Mouse (Mus musculus) regulatory T cell (primary cell): ENCODE results near the gene Susd6.

Experiments used
- in situ Hi-C: fragments of 300-600 bp; cut with MboI, MseI; formaldehyde crosslinking; loops from one replicate; pipeline ENCODE4 v1.15.1; 2025; ENCODE audit warnings: high pct_unique_total_duplicates

Susd6 gene

DNA sequence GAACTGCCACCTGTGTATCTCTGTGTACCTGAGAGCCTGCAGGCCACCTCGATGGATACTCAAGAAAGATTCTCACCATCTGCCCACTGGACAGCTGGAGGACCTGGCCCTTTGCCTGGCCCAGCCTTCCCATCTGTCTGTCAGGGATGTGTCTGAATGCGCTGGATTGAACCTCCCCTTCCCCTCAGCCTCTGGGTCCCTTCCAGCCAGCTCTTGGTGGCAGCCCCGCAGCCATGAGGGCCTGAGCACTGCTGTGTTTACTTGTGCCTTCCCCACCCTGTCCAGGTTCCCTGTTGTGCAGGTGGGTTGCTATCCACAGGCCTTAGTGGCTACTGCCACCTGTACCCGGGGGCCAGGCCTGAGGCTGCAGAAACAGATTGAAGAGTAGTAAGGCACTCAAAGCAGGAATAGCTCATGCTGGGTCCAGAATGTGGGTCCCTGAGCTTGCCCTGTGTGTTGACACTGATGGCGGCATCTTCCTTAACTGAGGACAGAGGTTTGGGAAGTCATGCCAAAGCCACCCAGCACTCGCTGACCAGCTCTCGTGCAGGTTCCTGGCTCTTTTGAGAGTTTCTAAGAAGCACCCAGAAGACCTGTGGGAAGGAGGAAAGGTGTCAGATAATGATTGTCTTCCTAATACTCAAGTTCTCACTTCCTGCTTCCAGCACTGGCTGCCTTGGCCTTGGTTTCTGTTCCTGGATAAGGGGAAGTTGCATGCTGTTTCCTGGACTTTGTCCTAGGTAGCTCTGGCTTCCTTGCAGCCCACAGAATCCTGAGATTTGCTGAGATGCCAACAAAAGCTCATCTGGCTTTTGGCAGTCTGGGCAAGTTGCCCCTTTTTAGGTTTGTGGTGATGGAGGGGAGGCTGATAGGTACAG lies 87.1 kb downstream of the Susd6 start:
- in situ Hi-C loops = no loop called here

DNA sequence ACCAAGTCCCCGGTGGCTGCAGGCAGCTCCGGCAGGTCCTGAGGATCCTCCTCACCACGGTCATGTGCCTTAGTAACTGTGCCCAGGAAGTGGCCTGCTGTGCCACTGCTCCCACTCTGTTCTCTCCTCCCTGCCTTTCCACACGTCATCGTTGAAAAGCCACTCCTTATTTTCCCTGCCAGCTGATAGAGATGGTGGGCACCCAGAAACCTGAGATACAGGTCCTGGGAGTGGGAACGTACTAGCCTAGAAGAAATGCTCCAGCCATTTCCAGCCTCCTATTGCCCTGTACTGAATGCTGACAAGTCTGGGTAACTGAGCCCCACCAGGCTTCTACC lies 87.8 kb downstream of the Susd6 start:
- in situ Hi-C loops = no loop called here

DNA sequence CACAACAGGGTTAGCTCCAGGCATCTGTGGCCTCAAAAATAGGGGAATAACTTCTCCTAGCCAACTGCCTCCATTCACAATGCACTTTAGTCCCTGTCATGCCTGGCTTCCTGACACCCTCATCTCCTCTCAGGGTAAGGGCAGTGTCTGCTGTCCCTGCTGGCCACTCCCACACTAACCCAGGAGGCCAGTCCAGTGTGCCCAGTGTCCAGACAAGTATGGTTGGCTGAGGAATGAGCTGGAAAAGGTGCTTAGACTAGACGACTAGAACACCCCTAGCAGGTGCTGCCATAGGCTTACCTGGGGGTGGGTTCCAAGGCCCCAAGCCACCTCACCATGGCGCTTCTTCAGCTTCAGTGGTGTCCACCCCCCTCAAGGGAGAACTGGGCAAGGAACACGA lies 88.3 kb downstream of the Susd6 start:
- in situ Hi-C loops = no loop called here

DNA sequence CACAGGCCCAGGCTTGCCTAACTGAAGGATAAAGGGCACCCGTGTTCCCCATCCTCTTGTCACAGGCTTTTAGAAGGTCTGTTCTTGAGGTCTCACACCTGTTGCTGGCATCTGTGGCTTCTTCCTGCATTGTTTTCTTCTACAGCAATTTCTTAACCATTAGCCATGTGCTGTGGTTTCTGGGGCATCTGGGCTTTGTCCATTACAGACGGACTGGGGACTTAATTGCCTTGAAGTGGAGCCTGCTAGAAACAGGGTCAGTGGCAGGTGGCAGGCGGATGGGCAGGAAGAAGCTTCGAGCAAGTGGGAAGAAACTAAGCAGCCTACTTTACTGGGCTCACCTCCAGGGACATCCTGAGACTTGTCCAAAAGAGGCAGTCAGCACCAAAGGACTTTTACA lies 89.0 kb downstream of the Susd6 start:
- in situ Hi-C loops = no loop called here

DNA sequence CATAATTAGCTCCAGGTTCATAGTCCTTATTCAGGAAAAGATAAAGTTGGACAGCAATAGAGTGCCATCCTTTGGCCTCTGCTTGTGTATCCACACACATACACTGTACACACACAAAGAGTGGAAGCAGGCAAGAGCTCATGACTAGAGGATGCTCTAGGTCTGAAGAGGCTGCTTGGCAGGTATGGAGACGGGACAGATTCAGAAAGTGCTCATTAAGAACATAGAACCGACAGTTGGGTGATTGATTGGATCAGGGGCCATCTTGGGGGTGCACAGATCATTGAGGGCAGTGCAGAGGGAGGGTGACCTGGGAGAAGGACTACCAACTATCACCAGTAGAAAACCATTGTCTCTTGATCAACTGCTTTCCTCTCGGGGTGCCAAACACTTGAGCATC lies 90.8 kb downstream of the Susd6 start:
- in situ Hi-C loops = no loop called here

DNA sequence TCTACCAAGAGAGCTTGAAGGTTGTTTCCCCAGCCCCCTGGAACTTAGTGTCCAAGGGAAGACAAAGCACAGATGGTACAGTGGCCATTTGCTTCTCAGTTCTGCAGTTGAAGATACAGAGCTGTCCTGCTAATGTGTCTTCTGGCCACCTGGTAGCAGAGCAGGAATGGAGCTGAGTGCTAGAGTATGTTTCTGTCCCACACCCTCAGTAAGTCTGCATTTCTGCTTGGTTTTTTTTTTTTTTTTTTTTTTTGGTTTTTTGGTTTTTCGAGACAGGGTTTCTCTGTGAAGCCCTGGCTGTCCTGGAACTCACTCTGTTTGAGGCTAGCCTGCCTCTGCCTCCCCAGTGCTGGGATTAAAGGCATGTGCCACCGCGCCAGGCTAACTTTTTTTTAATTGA lies 93.0 kb downstream of the Susd6 start:
- in situ Hi-C loops = no loop called here

DNA sequence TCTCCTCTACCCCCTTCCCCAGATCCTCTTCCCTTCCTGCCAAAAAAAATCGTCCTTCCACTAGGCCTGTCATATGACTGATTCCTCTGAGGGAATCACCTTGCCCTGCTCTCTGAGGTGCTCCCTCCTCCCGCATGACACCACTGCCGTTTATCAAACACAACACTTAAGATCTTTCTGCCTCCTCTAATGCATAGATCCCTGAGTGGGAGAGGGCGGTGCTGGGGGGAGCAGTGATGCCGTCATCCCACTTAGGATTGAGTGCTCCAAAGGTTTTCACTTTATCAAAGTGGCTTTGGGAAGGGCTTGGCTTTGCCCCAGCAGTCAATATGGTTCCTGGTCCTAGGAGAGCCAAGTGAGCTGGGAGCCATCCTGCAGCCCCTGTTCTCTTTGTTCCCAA lies 93.6 kb downstream of the Susd6 start:
- in situ Hi-C loops = no loop called here

DNA sequence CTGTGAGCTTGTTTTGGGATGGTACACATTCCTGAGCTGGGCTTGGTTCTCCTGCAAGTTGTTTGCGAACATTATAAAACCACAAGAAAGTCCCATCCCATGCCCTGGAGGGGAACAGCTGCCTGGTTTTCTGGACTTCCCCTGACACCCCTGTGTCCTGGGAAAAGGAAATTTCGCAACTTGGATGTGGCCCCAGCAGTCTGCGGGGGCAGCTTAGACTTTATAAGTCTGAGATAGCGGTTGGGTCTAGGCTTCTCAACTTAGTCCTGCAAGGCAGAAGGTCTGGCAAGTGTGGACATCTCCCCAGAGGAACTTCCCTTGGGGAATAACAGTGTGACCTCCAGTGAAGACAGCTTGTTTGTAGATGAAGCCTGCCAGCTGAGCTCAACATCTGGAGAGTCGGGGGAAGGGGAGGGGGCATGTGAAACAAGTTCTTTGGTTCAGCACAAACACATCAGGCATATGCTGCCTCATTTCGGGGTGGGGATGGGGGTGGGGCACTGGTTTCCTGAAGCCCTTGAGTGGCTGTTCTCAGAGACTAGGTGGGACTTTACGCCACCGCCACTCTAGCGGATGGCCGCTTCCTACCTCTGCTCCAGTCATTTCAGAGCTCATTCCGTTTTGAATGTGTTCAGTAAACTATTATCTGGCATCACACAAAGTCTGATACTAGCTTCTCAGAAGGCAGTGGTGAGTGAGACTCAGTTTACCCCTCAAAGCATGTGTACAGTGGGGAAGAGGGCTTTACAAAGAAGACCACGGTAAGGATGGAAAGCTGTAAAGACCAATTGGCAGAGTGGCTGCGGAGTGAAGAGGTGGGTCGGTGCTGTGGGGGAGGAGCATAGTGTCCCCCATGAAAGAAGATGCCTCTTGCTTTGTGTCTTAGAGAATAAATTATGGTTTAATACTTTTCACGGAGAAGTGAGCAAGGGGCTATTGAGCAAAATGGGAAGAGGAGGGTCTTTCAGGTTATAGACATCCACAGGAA lies 95.3 kb downstream of the Susd6 start:
- in situ Hi-C loops = no loop called here

DNA sequence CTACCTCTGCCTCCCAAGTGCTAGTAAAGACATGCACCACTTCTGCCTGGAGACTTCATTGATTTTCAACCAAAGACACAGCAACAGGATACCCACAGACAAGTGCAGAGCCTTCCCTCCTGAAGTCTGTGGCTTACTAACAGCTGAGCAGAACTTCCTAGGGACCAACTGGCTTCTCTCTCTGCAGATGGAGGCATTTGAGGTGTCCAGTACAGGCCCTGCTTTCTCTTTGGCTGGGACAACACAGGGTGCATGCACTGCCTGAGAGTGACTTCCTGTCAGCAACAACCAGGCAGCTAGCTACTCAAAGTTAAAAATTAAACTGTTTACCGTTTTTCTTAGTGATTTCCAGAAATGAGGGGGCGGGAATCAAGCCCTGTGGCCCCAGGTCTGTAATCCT lies 96.7 kb downstream of the Susd6 start:
- in situ Hi-C loops = no loop called here

DNA sequence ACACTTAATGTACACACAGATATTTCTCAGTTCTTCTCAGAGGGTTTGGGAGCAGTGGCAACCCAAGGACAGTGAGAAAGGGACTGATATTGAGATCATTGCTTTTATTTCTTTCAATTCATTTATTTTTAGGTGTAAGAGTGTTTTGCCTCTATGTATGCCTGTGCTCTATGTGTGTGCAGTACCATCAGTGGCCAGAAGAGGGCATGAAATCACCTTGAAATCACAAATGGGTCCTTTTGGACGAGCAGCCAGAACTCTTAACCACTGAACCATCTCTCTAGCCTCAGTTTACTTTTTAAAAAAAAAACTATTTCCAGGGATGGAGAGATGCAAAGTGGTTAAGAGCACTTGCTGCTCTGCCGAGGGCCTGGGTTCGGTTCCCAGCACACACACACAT lies 99.0 kb downstream of the Susd6 start:
- in situ Hi-C loops = no loop called here

DNA sequence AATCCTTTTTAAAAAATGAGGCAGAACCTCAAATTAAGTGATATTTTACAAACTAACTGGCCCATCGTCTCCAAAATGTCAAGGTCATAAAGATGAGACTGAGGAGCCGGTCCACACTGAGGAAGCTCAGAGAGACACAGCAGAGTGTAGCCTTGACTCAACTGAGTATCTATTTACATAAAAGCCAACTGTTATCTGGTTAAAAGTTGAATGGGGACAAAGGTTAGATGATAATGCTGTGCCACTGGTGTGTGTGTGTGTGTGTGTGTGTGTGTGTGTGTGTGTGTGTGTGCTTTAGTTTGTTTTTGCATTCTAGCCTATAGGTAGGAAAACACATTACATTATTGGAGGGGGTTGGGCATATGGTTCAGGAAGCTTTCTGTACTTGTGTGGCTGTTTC lies 100.8 kb downstream of the Susd6 start:
- in situ Hi-C loops = no loop called here

DNA sequence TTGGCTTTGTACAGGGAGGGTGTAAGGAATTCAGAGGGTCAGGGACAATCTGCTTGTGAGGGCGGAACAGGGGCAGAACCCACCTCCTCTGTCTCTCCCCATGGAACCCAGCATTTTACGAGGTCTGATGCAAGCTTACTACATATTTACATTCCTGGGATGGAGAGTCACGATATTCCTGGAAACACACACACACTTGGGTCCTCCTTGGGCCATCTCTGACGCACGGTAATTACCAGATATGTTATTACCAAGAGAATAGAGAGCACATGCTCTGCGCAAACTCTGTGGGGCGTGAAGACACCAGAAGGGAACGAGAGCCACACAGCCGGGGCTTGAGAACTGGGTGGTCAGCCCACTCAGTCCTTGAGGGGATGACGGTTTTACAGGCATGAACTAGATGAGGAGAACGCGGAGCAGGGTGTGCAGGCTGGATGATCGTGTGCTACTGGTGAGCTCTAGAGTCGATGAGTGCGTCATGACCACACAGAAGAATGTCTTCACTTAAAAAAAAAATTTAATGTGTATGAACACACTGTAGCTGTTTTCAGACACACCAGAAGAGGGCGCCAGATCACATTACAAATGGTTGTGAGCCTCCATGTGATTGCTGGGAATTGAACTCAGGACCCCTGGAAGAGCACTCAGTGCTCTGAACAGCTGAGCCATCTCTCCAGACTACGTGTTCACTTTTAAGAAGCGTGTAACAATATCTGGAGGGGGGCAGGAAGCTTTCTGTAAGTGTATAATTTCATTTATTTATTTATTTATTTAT lies 103.6 kb downstream of the Susd6 start:
- in situ Hi-C loops = no loop called here

DNA sequence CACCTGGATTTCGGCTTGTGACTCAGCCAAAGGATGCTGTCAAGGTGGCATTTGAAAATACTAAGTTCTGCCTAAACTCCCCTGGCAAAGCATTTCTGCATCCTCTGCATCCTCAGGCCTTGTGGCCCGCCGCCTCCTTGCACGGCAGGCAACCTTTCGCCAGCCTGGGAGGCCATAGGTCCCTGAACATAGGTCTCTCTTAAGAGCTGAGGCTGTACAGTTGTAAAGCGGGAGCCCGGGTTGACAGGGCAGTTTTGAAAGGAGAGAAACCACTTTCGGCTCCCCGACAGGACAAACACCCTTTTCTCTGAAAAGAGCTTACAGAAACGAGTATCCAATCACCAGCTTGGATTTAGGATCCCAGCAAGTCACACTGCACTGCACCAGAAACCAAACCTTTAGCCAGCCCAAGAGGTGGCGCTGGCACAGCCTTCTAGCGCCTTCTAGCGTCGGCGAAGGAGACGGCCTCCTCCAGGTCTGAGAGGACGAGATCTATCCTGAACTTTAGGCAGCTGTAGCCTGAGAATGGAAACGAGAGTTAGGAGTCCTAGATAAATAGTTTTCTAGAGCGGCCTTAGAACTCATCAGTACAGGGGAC lies 104.8 kb downstream of the Susd6 start:
- in situ Hi-C loops = no loop called here

DNA sequence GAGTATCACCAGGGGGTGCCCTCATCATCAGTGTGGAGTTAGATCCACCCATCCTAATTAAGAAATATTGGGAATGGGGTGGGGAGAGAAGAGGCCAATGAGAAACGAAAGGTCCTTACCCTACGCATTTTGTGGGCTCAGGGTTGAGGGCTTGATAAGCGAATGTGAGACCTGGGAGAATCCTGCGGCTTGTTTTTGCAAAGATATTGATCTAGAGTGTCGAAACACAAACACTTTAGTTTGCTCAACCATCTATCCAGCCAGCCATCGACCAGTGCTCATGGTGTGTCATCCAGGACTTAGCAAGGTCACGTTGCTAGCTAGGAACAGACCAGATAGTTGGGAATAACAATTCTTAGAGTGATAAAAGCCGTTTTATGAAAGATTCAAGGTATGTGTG lies 119.3 kb downstream of the Susd6 start:
- in situ Hi-C loops = no loop called here

DNA sequence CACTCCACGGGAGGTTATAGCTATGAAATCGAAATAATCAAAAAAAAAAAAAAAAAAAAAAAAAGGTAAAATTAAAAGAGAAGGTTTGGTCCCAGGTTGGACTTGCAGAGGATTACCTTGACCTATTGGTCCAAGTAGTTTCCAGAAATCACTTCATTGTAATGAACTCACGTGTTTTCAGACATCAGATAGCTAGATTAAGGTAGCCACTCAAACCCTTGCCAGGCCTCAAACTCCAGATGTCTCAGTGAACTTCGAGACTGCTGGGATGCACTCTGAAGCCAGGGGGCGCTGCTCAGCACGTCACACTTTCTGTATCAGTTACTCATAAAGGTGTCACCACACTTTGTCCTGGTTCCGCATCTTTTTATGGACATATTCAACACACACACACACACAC lies 127.5 kb downstream of the Susd6 start:
- in situ Hi-C loops = loop anchor here (5.0 kb wide), 1 partner anchor 80 kb away; no protein-coding TSS in a partner anchor

DNA sequence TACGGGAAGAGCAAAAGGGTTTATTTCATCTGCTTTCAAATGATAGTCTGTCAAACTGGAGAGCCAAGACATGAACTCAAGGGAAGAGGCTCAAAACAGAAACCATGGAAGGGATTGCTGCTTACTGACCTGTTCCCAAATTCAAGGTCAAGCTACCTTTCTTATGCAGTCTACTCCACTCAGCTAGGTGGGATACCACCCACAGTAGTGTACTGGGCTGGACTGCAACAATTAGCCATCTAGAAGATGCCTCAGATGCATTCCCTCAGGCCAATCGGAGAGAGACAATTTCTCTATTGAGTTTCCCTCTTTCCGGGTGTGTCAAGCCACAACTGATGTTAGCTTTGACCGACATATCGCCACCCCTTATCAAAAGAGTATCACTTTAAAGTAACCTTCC lies 131.0 kb downstream of the Susd6 start:
- in situ Hi-C loops = no loop called here

DNA sequence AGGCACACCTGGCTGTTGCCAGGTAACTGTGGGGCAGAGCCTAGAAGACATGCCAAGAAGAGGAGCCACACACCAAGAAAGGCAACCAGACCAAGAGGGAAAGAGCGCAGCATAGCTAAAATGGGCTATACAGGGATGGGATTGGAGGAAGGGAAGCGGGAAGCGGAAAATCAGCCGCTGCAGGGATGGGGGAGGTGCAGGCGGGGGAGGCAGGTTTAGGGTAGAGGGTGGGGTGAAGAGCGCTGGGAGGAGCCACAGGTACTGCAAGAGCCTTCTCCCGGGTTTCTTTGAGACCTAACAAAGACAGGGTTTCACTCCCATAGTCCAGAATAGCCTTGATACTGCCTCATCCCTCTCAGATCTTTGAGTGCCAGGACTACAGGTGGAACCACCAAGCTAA lies 132.6 kb downstream of the Susd6 start:
- in situ Hi-C loops = no loop called here

DNA sequence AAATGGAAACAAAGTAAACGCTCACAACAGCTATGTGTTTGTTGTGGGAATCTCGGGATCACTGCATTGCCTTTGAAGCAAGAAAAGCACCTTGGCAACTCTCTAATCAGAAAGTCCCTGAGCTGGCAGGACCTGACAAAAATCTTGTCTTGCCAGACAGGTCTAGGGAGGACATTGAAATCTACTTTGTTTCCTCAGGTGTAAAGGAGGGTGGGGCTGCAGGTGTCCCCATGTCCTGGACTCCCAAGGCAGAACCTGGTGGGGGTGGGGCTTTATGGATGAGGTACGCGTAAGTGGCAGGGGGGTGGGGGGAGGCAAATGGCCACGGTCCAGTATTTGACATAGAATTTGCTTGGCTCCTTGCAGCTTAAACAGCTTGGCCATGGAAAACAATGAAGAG lies 133.3 kb downstream of the Susd6 start:
- in situ Hi-C loops = no loop called here

DNA sequence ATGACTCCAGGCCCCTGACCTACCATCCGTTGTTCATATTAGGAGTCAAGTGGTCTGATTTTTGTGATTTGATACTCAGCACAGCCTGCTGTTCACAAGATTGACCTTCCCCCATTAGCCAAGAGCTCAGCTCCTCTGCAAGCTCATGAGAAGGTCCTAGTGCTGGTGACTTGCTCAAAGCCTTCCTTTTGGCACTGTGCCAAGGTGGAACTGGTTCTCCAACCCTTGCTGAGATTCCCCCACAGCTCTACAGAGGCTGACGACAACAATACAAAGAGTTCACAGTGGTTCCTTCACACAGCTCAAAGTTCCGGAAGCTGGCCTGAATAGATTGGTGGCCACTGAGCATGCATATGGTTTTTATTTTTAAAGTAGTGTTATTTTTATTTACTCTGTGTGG lies 133.9 kb downstream of the Susd6 start:
- in situ Hi-C loops = no loop called here

DNA sequence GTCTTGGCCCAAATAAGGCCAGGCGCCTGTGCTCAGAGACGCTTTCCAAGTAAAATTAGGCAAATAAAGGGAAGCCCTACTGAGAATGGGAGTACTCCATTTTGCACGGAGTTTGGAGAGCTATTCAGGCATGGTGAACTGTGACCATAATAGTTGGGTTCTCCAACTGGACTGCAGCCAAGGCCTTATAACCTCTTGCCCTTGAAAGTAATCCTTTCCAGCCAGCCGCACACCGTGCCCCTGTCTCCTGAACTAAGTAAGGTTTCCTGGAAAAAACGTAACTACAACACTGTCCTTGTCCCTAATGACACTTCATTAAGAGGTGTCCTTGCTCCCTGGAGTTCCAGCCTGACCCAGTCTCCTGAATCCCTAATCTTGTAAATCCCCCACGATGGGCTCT lies 135.6 kb downstream of the Susd6 start:
- in situ Hi-C loops = no loop called here

DNA sequence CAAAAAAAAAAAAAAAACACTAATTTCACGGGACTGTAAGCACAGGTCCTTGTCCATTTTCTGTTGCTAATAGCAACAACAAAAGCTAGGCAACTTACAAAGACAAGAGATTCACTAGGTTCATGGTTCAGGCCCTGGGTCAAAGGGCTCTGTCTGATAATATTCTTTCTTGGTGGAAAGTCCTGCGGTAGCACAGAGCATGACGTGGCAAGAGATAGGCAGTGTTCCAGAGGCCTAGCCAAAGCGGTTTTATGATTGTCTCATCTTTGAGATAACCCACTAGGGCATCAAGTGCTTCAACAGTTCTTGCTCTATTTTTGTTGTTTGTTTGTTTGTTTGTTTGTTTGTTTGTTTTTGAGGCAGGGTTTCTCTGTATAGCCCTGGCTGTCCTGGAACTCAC lies 136.2 kb downstream of the Susd6 start:
- in situ Hi-C loops = no loop called here

DNA sequence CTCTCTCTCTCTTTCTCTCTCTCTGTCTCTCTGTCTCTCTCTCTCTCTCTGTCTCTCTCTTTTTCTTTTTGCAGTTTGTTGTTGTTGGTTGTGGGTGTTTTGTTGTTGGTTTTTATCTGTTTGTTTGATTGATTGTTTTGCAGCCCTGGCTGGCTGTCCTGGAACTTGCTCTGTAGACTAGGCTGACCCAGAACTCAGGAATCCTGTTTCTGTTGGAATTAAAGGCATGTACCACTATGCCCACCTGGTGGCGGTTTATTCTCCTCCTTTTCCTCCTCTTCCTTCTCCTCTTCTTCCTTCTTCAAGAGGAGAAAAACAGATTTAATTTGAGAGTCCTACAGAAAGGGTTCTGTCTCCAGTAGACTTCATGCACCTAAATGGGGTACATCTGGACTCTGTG lies 137.2 kb downstream of the Susd6 start:
- in situ Hi-C loops = no loop called here
